Mouse (Mus musculus): ENCODE results near the gene Mllt1. TPM values are rescaled to one million over a fixed set of nuclear protein-coding genes. Genes with fewer than 3 reads are reported as not detected.

Gene Mllt1
- polyA plus RNA-seq, 1 experiment from 2014 or later: 55.0 TPM

DNA sequence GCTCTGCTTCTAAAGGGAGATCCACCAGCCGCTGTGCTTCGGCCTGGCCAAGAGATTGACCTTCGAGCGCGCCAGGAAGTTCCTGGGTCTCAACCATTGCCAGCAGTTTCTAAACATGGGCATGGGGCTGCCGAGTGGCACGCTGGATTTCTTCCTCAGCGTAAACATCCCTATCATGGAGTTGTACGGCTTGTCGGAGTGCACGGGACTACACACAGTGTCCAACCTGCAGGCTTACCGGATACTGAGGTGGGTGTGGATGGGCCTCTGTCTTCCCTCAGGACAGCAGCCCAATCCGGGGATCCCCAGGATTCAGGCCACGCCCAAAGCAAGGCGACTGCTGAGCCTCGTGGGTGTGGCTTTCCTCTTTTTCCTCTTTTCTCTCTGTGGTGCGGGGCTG is 51.6 kb downstream of the Mllt1 start:
- H3K27me3 ChIP-seq: no peaks in the 10 kb centered on the region
- in situ Hi-C loops (cut with MboI; ENCODE audit: low pct_unique_long_range_greater_than_20kb): no loop called here
- no peak for TF ChIP-seq CTCF (IDR thresholded peaks at IDR 0.05)
- no peak for DNase-seq (ENCODE audit: low read depth, low spot score)
- ATAC-seq: no peak
- POLR2A ChIA-PET: no interaction called here
- CTCF ChIA-PET: no interaction called here

DNA sequence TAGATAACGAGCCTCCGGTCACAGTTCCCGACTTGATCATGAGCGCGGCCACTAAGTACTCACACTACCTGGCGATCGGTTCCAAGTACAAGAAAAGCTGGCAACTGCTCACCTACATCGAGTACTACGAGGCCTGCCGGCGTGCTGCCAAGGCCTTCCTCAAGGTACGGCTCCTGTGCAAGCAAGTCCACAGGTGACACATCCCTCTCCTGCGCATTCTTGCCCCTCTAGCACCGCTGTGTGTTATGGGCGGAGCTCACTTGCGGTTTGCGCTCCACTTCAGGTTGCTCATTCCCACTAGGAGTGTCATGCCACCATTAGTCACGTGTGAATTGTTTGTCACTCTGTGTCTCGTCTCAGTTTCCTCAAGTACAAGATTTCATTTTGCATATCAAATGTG is 57.8 kb downstream of the Mllt1 start:
- DNase-seq (ENCODE audit: low read depth, low spot score) (no peak), ATAC-seq (no peak)
- H3K27me3 ChIP-seq: no peaks in the 10 kb centered on the region
- TF ChIP-seq CTCF (IDR thresholded peaks at IDR 0.05): no peak
- in situ Hi-C loops (cut with MboI; ENCODE audit: low pct_unique_long_range_greater_than_20kb): no loop called here
- CTCF ChIA-PET: no interaction called here
- POLR2A ChIA-PET: no interaction called here

DNA sequence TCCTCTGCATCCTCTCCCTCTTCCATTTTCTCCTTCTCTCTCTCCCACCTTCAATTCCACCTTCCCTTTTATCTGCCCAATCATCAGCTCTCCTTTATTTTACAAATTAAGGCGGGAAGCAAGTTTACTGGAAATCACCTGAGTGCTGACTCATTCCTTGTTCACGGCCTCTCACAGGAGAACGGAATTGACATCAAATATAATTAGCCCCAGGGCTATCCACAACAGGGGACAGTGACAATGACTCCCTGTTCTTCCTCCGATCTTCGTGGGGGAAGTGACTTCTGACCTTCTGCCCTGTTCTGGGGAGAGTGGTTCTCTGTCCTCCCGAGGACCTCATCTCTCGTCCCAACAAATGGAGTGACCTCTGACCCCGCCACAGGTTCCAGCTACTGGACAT is 58.2 kb downstream of the Mllt1 start:
- no peak for ATAC-seq
- in situ Hi-C loops (cut with MboI; ENCODE audit: low pct_unique_long_range_greater_than_20kb): no loop called here
- CTCF ChIA-PET: no interaction called here
- DNase-seq (ENCODE audit: low read depth, low spot score): no peak
- POLR2A ChIA-PET: no interaction called here
- no peaks in the 10 kb centered on the region for H3K27me3 ChIP-seq
- TF ChIP-seq CTCF (IDR thresholded peaks at IDR 0.05): no peak

DNA sequence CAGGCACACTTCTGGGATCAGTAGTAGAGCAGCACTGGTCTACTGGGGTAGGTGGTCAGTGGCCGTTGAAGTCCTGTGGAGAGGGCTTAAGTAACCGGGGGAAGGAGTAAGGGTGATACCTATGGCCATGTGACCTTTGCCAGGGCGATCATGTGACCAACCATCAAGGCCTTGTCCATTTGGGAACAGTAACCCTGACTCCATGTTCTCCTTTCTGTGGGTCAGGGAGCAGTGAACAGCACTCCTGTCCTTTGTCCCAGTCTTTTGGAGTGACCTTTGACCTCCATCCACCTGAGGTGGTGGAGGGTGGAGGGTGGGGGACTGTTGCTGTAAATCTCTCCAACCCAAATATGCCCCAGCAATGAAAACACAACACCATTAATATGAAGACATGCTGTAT is 58.8 kb downstream of the Mllt1 start:
- no peak for TF ChIP-seq CTCF (IDR thresholded peaks at IDR 0.05)
- DNase-seq (ENCODE audit: low read depth, low spot score) (no peak), ATAC-seq (no peak)
- POLR2A ChIA-PET: no interaction called here
- CTCF ChIA-PET: no interaction called here
- in situ Hi-C loops (cut with MboI; ENCODE audit: low pct_unique_long_range_greater_than_20kb): no loop called here
- H3K27me3 ChIP-seq: no peaks in the 10 kb centered on the region

DNA sequence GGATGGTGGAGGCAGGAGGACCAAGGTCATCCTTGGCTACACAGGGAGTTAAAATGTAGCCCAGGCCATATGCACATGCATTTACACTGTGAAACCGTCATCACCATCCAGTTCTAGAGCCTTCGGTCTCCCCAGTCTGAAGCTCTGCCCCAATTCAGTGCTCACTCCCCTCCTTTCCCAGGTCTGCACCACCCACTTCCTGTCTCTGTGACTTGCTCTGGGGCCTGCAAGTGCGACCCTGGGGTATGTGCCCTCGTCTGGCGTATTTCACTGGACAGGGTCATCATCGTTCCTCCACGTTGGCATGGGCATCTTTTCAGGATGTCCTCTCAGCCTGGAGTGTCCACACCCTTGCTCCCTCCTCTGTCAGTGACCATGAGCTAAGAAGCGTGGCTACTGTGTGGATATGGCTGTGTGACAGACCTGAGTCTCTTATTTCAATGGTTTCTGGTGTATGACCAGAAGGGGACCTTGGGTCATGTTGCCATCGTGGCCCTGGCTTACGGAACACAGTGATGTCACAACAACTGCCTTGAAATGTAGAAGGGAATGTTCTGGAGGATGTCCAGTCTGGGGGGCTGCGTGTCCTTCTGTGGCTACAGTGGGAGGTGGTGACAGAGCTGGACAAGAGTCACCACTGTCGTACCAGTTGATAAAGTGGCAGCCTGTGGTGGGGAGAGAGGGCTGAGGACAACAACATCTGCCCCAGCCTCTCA is 60.1 kb downstream of the Mllt1 start, which contains the start of gene 1700061G19Rik:
TSS of gene 1700061G19Rik (plus strand) at position 542 of the 716 bp plus-strand sequence.
- peaks cover 4% of the 10 kb centered on the region for H3K27me3 ChIP-seq
- DNase-seq (ENCODE audit: low read depth, low spot score) (no peak), ATAC-seq (no peak)
- POLR2A ChIA-PET: no interaction called here
- in situ Hi-C loops (cut with MboI; ENCODE audit: low pct_unique_long_range_greater_than_20kb): no loop called here
- TF ChIP-seq CTCF (IDR thresholded peaks at IDR 0.05): no peak
- CTCF ChIA-PET: no interaction called here

DNA sequence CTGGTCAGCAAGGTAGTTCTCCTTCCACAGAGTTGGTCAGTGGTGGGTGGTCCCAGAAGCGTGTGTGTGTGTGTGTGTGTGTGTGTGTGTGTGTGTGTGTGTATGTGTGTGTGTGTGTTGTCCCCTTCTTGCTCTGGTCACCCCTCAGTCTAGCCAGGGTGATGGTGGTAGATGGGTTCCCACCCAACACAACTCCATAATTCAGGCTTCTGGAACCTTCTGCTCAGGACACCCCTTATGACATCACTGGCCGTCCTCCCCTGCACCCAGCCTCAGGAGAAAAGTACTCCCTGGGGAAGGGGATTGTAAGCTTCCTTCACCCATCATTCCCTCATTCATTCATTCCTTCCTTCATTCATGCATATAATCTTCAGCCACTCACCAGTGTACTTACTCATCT is 61.0 kb downstream of the Mllt1 start, which contains the start of gene Acsbg2:
TSS of gene Acsbg2 (minus strand) at position 211 of the 400 bp plus-strand sequence.
- ChIA-PET POLR2A (no interaction called here), CTCF (no interaction called here)
- ATAC-seq: no peak
- in situ Hi-C loops (cut with MboI; ENCODE audit: low pct_unique_long_range_greater_than_20kb): no loop called here
- TF ChIP-seq CTCF (IDR thresholded peaks at IDR 0.05): no peak
- no peak for DNase-seq (ENCODE audit: low read depth, low spot score)
- peaks cover 4% of the 10 kb centered on the region for H3K27me3 ChIP-seq

DNA sequence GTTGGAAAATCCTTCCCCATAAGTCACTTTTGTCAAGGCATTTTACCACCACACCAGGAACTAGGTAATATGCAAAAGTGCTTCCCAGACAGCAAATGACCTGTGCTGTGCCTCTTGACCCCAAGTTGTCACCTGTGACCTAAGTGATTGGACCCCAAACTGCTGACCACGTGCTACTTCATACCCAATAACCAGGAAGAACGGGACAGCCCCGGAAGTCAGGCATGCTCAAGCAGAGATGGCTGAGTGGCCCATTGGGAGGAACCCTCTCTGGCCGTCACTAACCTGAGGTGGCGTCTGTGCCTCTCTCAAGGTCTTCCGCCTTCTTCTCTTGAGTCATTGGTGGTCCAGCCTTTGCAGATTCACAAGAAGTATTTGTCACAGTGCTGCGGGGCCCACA is 62.7 kb downstream of the Mllt1 start:
- ChIA-PET CTCF (no interaction called here), POLR2A (no interaction called here)
- DNase-seq (ENCODE audit: low read depth, low spot score): no peak
- no peak for TF ChIP-seq CTCF (IDR thresholded peaks at IDR 0.05)
- H3K27me3 ChIP-seq: peaks cover 4% of the 10 kb centered on the region
- in situ Hi-C loops (cut with MboI; ENCODE audit: low pct_unique_long_range_greater_than_20kb): no loop called here
- ATAC-seq: no peak

DNA sequence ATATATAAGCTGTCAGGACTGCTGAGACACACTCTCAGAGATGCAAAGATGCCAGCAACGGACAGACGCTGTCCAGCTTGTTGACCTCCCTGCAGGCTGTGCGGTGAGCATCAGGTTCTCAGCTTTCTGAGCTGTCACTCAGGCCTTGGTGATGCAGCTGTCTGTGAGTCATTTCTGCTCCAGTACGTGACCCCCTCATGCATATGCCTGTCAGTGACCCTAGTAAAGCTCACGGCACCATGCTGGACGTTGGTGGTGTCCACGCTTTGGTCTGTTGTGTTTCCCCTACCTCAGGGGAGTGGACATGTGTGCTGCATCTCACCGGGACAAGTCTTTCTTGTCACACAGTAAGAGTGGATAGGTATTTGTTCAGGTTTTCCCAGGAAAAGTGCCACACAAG is 63.4 kb downstream of the Mllt1 start:
- peaks cover 4% of the 10 kb centered on the region for H3K27me3 ChIP-seq
- POLR2A ChIA-PET: no interaction called here
- in situ Hi-C loops (cut with MboI; ENCODE audit: low pct_unique_long_range_greater_than_20kb): no loop called here
- CTCF ChIA-PET: no interaction called here
- TF ChIP-seq CTCF (IDR thresholded peaks at IDR 0.05): no peak
- no peak for DNase-seq (ENCODE audit: low read depth, low spot score)
- ATAC-seq: no peak

DNA sequence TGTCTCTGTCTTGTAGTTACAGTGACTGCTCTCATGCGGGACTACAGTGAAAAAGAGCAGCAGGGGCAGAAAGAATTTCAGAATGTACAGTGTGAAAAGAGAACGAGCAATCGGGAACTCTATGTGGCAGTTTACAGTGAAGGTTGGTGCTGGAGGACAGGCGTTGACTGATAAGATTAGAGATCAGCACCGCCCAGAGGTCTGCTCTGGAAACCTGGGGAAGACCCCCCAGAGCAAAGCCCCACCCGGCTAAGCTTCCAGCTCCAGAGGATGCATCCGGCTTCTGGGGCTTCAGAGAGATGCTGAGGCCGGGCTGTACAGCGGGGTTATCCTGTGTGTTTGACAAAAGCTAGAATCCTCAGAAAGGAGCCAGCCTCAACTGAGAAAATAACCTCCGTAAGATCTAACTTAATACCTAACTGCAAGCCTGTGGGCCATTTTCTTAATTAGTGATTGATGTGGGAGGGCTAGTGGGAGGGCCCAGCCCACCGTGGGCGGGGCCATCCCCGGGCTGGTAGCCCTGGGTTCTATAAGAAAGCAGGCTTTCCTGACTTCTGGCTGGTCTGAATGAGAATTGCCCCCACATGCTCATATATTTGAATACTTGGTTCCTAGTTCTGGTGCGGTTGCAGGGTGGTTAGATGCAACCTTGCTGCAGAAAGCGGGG is 64.8 kb downstream of the Mllt1 start:
- in situ Hi-C loops (cut with MboI; ENCODE audit: low pct_unique_long_range_greater_than_20kb): no loop called here
- POLR2A ChIA-PET: no interaction called here

DNA sequence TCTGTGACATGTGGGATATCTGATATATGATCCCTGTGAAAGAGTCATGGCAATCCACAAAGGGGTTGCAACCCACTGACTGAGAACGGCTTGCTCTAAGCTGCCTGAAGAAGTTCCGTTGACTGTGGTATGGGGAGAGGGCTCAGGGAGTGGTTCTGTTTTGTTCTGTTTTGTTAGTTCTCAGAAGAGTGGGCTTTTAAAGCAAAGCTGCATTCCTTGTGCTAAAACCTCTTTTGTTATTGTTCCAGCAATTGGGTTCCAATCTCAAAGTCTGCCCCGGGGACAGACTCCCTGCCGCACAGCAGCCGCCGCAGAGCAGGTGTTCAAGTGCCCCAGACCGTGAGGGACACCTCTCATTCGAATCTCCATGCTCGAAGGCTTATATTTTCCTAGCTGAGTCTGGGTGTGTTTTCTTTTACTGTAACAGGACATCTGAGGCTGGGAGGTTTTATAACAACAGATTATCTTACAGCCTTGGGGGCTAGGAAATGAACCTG is 65.7 kb downstream of the Mllt1 start:
- ATAC-seq (no peak), DNase-seq (ENCODE audit: low read depth, low spot score) (no peak)
- in situ Hi-C loops (cut with MboI; ENCODE audit: low pct_unique_long_range_greater_than_20kb): no loop called here
- TF ChIP-seq CTCF (IDR thresholded peaks at IDR 0.05): no peak
- peaks cover 8% of the 10 kb centered on the region for H3K27me3 ChIP-seq
- POLR2A ChIA-PET: no interaction called here
- CTCF ChIA-PET: no interaction called here

More for the DNA sequence above, 64.8 kb downstream of the Mllt1 start:
- TF ChIP-seq CTCF (IDR thresholded peaks at IDR 0.05): no peak
- CTCF ChIA-PET: no interaction called here
- no peak for ATAC-seq
- no peak for DNase-seq (ENCODE audit: low read depth, low spot score)
- H3K27me3 ChIP-seq: peaks cover 8% of the 10 kb centered on the region

DNA sequence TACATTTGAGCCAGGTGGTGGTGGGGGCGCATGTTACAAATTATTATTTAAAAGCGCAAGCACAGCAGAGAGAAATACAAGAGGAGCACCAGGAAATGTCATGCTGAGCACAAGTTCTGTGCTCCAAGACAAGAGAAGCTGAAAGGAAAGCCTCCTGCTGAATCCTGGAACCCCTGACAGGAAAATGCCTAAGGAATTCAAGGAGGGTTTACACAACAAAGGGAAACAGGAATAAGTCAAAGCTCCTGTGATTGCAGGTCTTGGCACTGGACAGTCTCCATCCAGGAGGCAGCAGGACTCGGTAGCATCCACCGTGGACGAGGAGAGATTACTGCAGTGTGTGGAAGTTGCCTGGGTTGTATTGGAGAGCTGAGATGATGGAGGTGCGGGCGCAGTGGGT is 69.1 kb downstream of the Mllt1 start:
- peaks cover 8% of the 10 kb centered on the region for H3K27me3 ChIP-seq
- in situ Hi-C loops (cut with MboI; ENCODE audit: low pct_unique_long_range_greater_than_20kb): no loop called here
- ChIA-PET CTCF (interaction anchor here (0.7 kb wide), 1 partner anchor 9 kb away, joined by 3 read pairs; no protein-coding TSS in a partner anchor), POLR2A (no interaction called here)
- no peak for TF ChIP-seq CTCF (IDR thresholded peaks at IDR 0.05)
- no peak for ATAC-seq
- DNase-seq (ENCODE audit: low read depth, low spot score): no peak
